Mouse (Mus musculus): ENCODE measurements around the gene Pnma3.
"Not testable (repeated sequence)": the region's sequence is repeated elsewhere in the genome, so short reads cannot be mapped to it uniquely, and the experiment has no call there.

Gene Pnma3

GRCm38 (mm10) chrX:73064415-73064793 lies at the start of gene Pnma3:
Gene Pnma3, plus strand, starts transcription at chrX:73064787.
- in situ Hi-C loops (cut with MboI, MseI): no loop called here

GRCm38 (mm10) chrX:73037003-73037402 lies 27.6 kb upstream of the Pnma3 start, which contains the start of gene Pnma5:
Gene Pnma5, minus strand, starts transcription at chrX:73037103.
- in situ Hi-C loops (cut with MboI, MseI): no loop called here

GRCm38 (mm10) chrX:73038831-73039230 lies 25.8 kb upstream of the Pnma3 start:
- in situ Hi-C loops (cut with MboI, MseI): no loop called here

GRCm38 (mm10) chrX:73039666-73040065 lies 24.9 kb upstream of the Pnma3 start:
- in situ Hi-C loops (cut with MboI, MseI): no loop called here

GRCm38 (mm10) chrX:73053860-73054563 lies 10.6 kb upstream of the Pnma3 start:
- in situ Hi-C loops (cut with MboI, MseI): loop anchor here (5.0 to 10.0 kb wide), 3 partner anchors 343 to 441 kb away; partner anchors contain the start of genes Gm18336 (in 2 of the 2) and Trex2 (in 1 of the 2)

GRCm38 (mm10) chrX:73061528-73061927 lies 3.1 kb upstream of the Pnma3 start:
- in situ Hi-C loops (cut with MboI, MseI): no loop called here

- in situ Hi-C loops (cut with MboI, MseI): no loop called here
Measured at GRCm38 (mm10) chrX:73062323-73062722, 2.3 kb upstream of the Pnma3 start.

GRCm38 (mm10) chrX:73063512-73064414 lies 824 bp upstream of the Pnma3 start:
- in situ Hi-C loops (cut with MboI, MseI): no loop called here

- in situ Hi-C loops (cut with MboI, MseI): not testable (repeated sequence)
Measured at GRCm38 (mm10) chrX:73066765-73067312, 2.3 kb downstream of the Pnma3 start.

- in situ Hi-C loops (cut with MboI, MseI): not testable (repeated sequence)
Measured at GRCm38 (mm10) chrX:73082267-73083055, 17.9 kb downstream of the Pnma3 start, which contains the start of gene Xlr4a. Gene Xlr4a, minus strand, starts transcription at chrX:73082478.

- in situ Hi-C loops (cut with MboI, MseI): loop anchor here (5.0 kb wide), 2 partner anchors 1600 to 1810 kb away; no protein-coding TSS in a partner anchor
Measured at GRCm38 (mm10) chrX:73096941-73097508, 32.4 kb downstream of the Pnma3 start, which contains the start of gene Xlr3a. Gene Xlr3a, minus strand, starts transcription at chrX:73097095.

GRCm38 (mm10) chrX:73116747-73117146 lies 52.2 kb downstream of the Pnma3 start, which contains the start of gene Gm14685:
Gene Gm14685, plus strand, starts transcription at chrX:73117047.
- in situ Hi-C loops (cut with MboI, MseI): not testable (repeated sequence)
